Mouse (Mus musculus) forebrain, postnatal 0 days (tissue): Measurements from ENCODE around the gene Dhps. TPM values are rescaled to one million over a fixed set of nuclear protein-coding genes. Genes with fewer than 3 reads are reported as not detected.
A peak's percentile ranks its signal among the peaks of the same experiment; 100 is the strongest.
"Not testable (repeated sequence)": the region's sequence is repeated elsewhere in the genome, so short reads cannot be mapped to it uniquely, and the experiment has no call there.

Source experiments
- ATAC-seq: fragments of 200-750 bp; cut with Nextera tagmentation; 2 replicates; pipeline ENCODE4 v1.8.0; 2017; ENCODE audit warnings: mild to moderate bottlenecking, moderate library complexity
- DNase-seq: peaks from one replicate; pipeline ENCODE4 v3.0.0-alpha.2; 2015
- H3K27ac ChIP-seq: fragments of 300-500 bp; sonication (generic); 2 replicates; pipeline ENCODE4 v1.5.1; 2014; ENCODE audit warnings: low read depth, mild to moderate bottlenecking, antibody characterized with exemption, low read length, moderate library complexity, mixed read lengths
- H3K27me3 ChIP-seq: fragments of 300-500 bp; sonication (generic); 2 replicates; pipeline ENCODE4 v1.6.1; 2014; ENCODE audit warnings: mild to moderate bottlenecking, low read length, mixed read lengths; ENCODE audit not compliant: insufficient read depth
- H3K36me3 ChIP-seq: fragments of 300-500 bp; sonication (generic); 2 replicates; pipeline ENCODE4 v1.6.1; 2014; ENCODE audit warnings: mild to moderate bottlenecking, moderate library complexity; ENCODE audit not compliant: insufficient read depth
- H3K4me1 ChIP-seq: fragments of 300-500 bp; sonication (generic); 2 replicates; pipeline ENCODE4 v1.6.1; 2014; ENCODE audit warnings: antibody characterized with exemption; ENCODE audit not compliant: insufficient read depth
- H3K4me2 ChIP-seq: fragments of 300-500 bp; sonication (generic); 2 replicates; pipeline ENCODE4 v1.6.1; 2014; ENCODE audit warnings: low read depth, mild to moderate bottlenecking, moderate library complexity
- H3K4me3 ChIP-seq: fragments of 300-500 bp; sonication (generic); 2 replicates; pipeline ENCODE4 v1.5.1; 2014; ENCODE audit warnings: low read depth, low read length, mixed read lengths
- H3K9ac ChIP-seq: fragments of 300-500 bp; sonication (generic); 2 replicates; pipeline ENCODE4 v1.6.1; 2014; ENCODE audit warnings: mild to moderate bottlenecking
- H3K9me3 ChIP-seq: fragments of 300-500 bp; sonication (generic); 2 replicates; pipeline ENCODE4 v1.6.1; 2016; ENCODE audit warnings: low read length
- CTCF ChIP-seq: sonication (generic); IDR thresholded peaks from 2 replicates; pipeline ENCODE4 v1.5.1; 2016; ENCODE audit warnings: antibody characterized with exemption, control low read depth, low read depth
- WGBS: fragments of 180-500 bp; shearing (Covaris S2); extraction: QIAGEN DNeasy Blood & Tissue Kit; methylation state at CpG from one replicate; pipeline ENCODE4 v1.1.7; 2014; 5-methylcytosine and 5-hydroxymethylcytosine counted together
- polyA plus RNA-seq: library from polyadenylated mRNA; unstranded; fragments of >200 nt; fragmentation: Nextera tagmentation; extraction: Ambion mirVana; gene quantifications from 2 replicates; pipeline ENCODE4 v1.2.1, GENCODE M21; 2015
- total RNA-seq: library from RNA; depleted of rRNA; stranded (reverse); fragments of >200 nt; gene quantifications from 2 replicates; pipeline ENCODE4 v1.2.3, GENCODE M21; 2014

The Dhps gene
- total and polyA plus RNA-seq, 2 experiments from 2014 or later, result 63.1 to 118 TPM

DNA sequence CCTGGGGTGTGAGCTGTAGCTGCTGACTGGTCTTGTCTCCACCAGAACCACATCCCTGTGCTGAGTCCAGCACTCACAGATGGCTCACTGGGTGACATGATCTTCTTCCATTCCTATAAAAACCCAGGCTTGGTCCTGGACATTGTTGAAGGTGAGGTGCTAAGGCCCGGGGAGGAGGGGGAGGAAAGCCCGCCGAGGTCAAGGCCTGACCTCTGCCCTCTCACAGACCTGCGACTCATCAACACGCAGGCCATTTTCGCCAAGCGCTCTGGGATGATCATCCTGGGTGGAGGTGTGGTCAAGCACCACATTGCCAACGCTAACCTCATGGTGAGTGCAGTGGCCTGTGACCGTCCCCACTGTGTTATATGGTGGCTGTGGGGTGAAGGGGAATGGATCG, 2.6 kb downstream of the Dhps start:
- Histone ChIP-seq H3K9ac (no peak overlapping the region), H3K27ac (no peak overlapping the region), H3K27me3 (no peaks in the 10 kb centered on the region), H3K4me2 (no peak overlapping the region), H3K9me3 (no peaks in the 10 kb centered on the region), H3K4me1 (peaks cover 12% of the 10 kb centered on the region), H3K36me3 (peaks cover 38% of the 10 kb centered on the region), H3K4me3 (no peak overlapping the region)
- DNase-seq (no peak), ATAC-seq (no peak)
- no peak for TF ChIP-seq CTCF
- 90% methylated on average over 10 of the region's 10 CpGs for WGBS

DNA sequence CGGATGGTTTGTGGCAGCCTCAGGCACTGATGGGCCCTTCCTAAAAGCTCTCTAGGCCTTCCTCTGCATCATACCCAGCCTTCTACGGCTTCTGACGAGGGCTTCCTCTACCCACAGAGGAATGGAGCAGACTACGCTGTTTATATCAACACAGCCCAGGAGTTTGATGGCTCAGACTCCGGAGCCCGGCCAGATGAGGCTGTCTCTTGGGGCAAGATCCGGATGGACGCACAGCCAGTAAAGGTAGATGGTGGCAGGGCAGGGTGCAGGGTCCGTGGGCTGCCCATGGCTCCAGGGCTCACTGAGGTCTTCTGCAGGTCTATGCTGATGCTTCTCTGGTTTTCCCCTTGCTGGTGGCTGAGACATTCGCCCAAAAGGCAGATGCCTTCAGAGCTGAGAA, 3.1 kb downstream of the Dhps start:
- Histone ChIP-seq H3K9ac (no peak overlapping the region), H3K36me3 (peaks cover 38% of the 10 kb centered on the region), H3K27ac (no peak overlapping the region), H3K27me3 (no peaks in the 10 kb centered on the region), H3K4me1 (peaks cover 13% of the 10 kb centered on the region), H3K4me2 (no peak overlapping the region), H3K9me3 (no peaks in the 10 kb centered on the region), H3K4me3 (no peak overlapping the region)
- ATAC-seq, result no peak
- DNase-seq, result no peak
- TF ChIP-seq CTCF, result no peak
- WGBS, result 93% methylated on average over 10 of the region's 10 CpGs

GRCm38 (mm10) chr8:85076001-85076400, 4.4 kb downstream of the Dhps start:
- DNase-seq, result no peak
- ATAC-seq, result no peak
- peak; percentile 54 for TF ChIP-seq CTCF
- Histone ChIP-seq H3K4me2 (no peak overlapping the region), H3K27me3 (no peaks in the 10 kb centered on the region), H3K9ac (no peak overlapping the region), H3K36me3 (peaks cover 38% of the 10 kb centered on the region), H3K4me1 (peaks cover 17% of the 10 kb centered on the region), H3K4me3 (no peak overlapping the region), H3K9me3 (no peaks in the 10 kb centered on the region), H3K27ac (no peak overlapping the region)
- 83% methylated on average over 9 of the region's 9 CpGs for WGBS

DNA sequence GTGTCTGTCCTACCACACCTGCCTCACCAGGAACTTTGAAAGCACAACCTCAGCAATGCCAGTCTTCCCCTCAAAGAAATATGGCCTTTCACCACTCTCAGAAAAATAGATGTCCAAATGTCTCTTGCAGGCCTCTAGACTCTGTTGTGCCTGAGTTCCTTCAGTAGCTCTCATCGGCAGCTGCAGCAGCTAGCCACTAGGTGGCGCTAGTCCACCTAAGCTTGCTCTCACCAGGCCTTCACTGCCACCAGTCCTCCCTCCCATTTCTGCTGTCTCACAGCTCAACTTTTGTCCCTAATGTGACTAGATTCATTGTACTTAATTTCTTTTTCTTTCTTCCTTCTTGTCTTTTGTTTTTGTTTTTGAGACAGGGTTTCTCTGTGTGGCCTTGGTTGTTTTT, 5.4 kb downstream of the Dhps start:
- no peak overlapping the region for H3K4me3 ChIP-seq
- H3K27me3 ChIP-seq, result no peaks in the 10 kb centered on the region
- no peak overlapping the region for H3K9ac ChIP-seq
- WGBS, result 0% methylated on average over 2 of the region's 2 CpGs
- ATAC-seq, result peak; percentile 81
- no peak overlapping the region for H3K4me2 ChIP-seq
- peak; percentile 97 for TF ChIP-seq CTCF
- H3K9me3 ChIP-seq, result no peaks in the 10 kb centered on the region
- peaks cover 19% of the 10 kb centered on the region for H3K4me1 ChIP-seq
- peaks cover 38% of the 10 kb centered on the region for H3K36me3 ChIP-seq
- H3K27ac ChIP-seq, result no peak overlapping the region
- peak; percentile 93 for DNase-seq

DNA sequence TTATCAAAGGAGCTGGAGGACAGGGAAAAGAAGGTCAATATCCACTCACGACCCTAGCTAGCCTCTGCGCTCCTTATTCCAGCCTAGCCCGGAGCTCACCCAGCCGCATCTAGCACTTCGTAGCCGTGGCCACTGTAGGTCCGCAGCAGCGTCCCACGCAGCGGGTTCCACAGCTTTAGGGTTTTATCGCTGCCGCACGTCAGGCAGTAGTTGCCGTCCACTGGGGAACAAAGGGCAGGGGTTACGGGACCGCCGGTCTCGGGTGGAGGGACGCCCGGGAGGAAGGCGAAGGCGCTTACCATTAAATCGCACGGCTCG, 8.6 kb downstream of the Dhps start:
- WGBS, result under 1% methylated on average over 25 of the region's 25 CpGs

GRCm38 (mm10) chr8:85080532-85081215, 9.1 kb downstream of the Dhps start, which contains the start of gene Wdr83os:
Gene Wdr83os (plus strand): TSS chr8:85080740.
- under 1% methylated on average over 30 of the region's 30 CpGs for WGBS
- H3K9ac ChIP-seq, result peak within 1 kb of the TSS; percentile 78
- peaks cover 14% of the 10 kb centered on the region for H3K36me3 ChIP-seq
- peak within 1 kb of the TSS; percentile 83 for H3K4me3 ChIP-seq
- 0 out of 2 replicates have a peak, but pooled peaks have one; percentile 6 for TF ChIP-seq CTCF
- H3K27me3 ChIP-seq, result no peaks in the 10 kb centered on the region
- ATAC-seq (peak; percentile 32; the same call in 1 of the 2 replicates), DNase-seq (peak; percentile 89)
- peaks cover 16% of the 10 kb centered on the region for H3K4me1 ChIP-seq
- H3K27ac ChIP-seq, result peak within 1 kb of the TSS; percentile 69
- H3K4me2 ChIP-seq, result peak within 1 kb of the TSS; percentile 99
- no peaks in the 10 kb centered on the region for H3K9me3 ChIP-seq

More for the DNA sequence above, 8.6 kb downstream of the Dhps start:
- no peaks in the 10 kb centered on the region for H3K27me3 ChIP-seq
- H3K9me3 ChIP-seq, result no peaks in the 10 kb centered on the region
- peaks cover 19% of the 10 kb centered on the region for H3K36me3 ChIP-seq
- peak overlapping the region; percentile 78 for H3K9ac ChIP-seq
- peaks cover 16% of the 10 kb centered on the region for H3K4me1 ChIP-seq
- peak overlapping the region; percentile 99 for H3K4me2 ChIP-seq
- H3K27ac ChIP-seq, result peak overlapping the region; percentile 69
- TF ChIP-seq CTCF, result no peak
- DNase-seq (peak; percentile 13), ATAC-seq (no peak)
- H3K4me3 ChIP-seq, result peak overlapping the region; percentile 83

- no peak for ATAC-seq
- Histone ChIP-seq H3K9ac (peak within 1 kb of the TSS; percentile 78), H3K4me1 (peaks cover 16% of the 10 kb centered on the region), H3K36me3 (peaks cover 9% of the 10 kb centered on the region), H3K9me3 (no peaks in the 10 kb centered on the region), H3K4me3 (peak within 1 kb of the TSS; percentile 83), H3K27me3 (no peaks in the 10 kb centered on the region), H3K27ac (peak within 1 kb of the TSS; percentile 69), H3K4me2 (peak within 1 kb of the TSS; percentile 99)
- 3% methylated on average over 9 of the region's 9 CpGs for WGBS
- TF ChIP-seq CTCF, result no peak
- no peak for DNase-seq
Measured at GRCm38 (mm10) chr8:85081216-85081555, 9.6 kb downstream of the Dhps start, which contains the start of gene Wdr83. Gene Wdr83 (minus strand): TSS chr8:85081306.

DNA sequence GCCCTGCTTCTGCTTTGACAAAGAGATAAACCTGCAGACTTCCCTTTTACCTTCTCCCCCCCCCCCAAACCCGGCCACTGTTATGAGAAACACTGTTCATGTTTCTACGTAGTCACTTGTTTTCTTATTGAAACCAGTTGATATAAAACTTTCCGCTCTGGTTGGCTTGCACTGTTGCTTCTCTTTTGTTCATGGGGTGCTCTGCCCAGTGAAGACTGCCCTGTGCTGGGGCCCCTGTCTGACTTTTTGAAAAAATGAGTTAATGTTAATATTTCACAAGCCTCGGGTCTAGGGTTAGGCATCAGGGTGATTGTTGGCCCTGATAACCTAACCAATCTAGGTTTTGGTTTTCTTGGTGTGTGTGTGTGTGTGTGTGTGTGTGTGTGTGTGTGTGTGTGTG, 10.6 kb downstream of the Dhps start:
- peaks cover 16% of the 10 kb centered on the region for H3K4me1 ChIP-seq
- H3K27ac ChIP-seq, H3K27me3 ChIP-seq, H3K9ac ChIP-seq, H3K4me2 ChIP-seq, H3K4me3 ChIP-seq, DNase-seq, ATAC-seq, H3K36me3 ChIP-seq, H3K9me3 ChIP-seq: not testable (repeated sequence)
- 92% methylated on average over 4 of the region's 4 CpGs for WGBS
